Mouse (Mus musculus) stomach, postnatal 0 days (tissue): ENCODE measurements around the gene Arntl. TPM values are rescaled to one million over a fixed set of nuclear protein-coding genes. Genes with fewer than 3 reads are reported as not detected.
A peak's percentile ranks its signal among the peaks of the same experiment; 100 is the strongest.

Experiments used
- ATAC-seq: fragments of 200-750 bp; cut with Nextera tagmentation; 2 replicates; pipeline ENCODE4 v1.8.0; 2017; ENCODE audit not compliant: low FRiP score, low TSS enrichment
- DNase-seq: peaks from one replicate; pipeline ENCODE4 v3.0.0-alpha.2; 2016; ENCODE audit warnings: low spot score
- H3K27ac ChIP-seq: fragments of 300-500 bp; sonication (generic); replicated peaks from 2 replicates; pipeline ENCODE4 v1.5.1; 2014; ENCODE audit warnings: mild to moderate bottlenecking, control low read depth
- H3K27me3 ChIP-seq: fragments of 300-500 bp; sonication (generic); 2 replicates; pipeline ENCODE4 v1.6.1; 2014; ENCODE audit warnings: low read length; ENCODE audit not compliant: control insufficient read depth, insufficient read depth
- H3K36me3 ChIP-seq: fragments of 300-500 bp; sonication (generic); 2 replicates; pipeline ENCODE4 v1.6.1; 2014; ENCODE audit warnings: low read length, mixed read lengths; ENCODE audit not compliant: control insufficient read depth, insufficient read depth
- H3K4me1 ChIP-seq: fragments of 300-500 bp; sonication (generic); replicated peaks from 2 replicates; pipeline ENCODE4 v1.6.1; 2014; ENCODE audit warnings: antibody characterized with exemption; ENCODE audit not compliant: control insufficient read depth, insufficient read depth
- H3K4me2 ChIP-seq: fragments of 300-500 bp; sonication (generic); replicated peaks from 2 replicates; pipeline ENCODE4 v1.6.1; 2014; ENCODE audit warnings: low read depth, mild to moderate bottlenecking, control low read depth, moderate library complexity
- H3K4me3 ChIP-seq: fragments of 300-500 bp; sonication (generic); 2 replicates; pipeline ENCODE4 v1.5.1; 2014; ENCODE audit warnings: low read depth, low read length, control low read depth
- H3K9ac ChIP-seq: fragments of 300-500 bp; sonication (generic); 2 replicates; pipeline ENCODE4 v1.6.1; 2014; ENCODE audit warnings: mild to moderate bottlenecking, low read length, control low read depth, mixed read lengths
- H3K9me3 ChIP-seq: fragments of 300-500 bp; sonication (generic); 2 replicates; pipeline ENCODE4 v1.6.1; 2016; ENCODE audit warnings: low read length; ENCODE audit not compliant: control insufficient read depth
- CTCF ChIP-seq: IDR thresholded peaks from 2 replicates; pipeline ENCODE4 v1.5.1; 2016; ENCODE audit warnings: antibody characterized with exemption, low read depth, mild to moderate bottlenecking, moderate library complexity
- EP300 ChIP-seq: optimal IDR thresholded peaks from 2 replicates; pipeline ENCODE3; 2016; ENCODE audit warnings: antibody characterized with exemption
- WGBS: fragments of 180-500 bp; shearing (Covaris S2); extraction: QIAGEN DNeasy Blood & Tissue Kit; methylation state at CpG from one replicate; pipeline ENCODE4 v1.1.7; 2014; 5-methylcytosine and 5-hydroxymethylcytosine counted together
- polyA plus RNA-seq: library from polyadenylated mRNA; unstranded; fragments of >200 nt; fragmentation: Nextera tagmentation; extraction: Ambion mirVana; gene quantifications from 2 replicates; pipeline ENCODE4 v1.2.1, GENCODE M21; 2015

Arntl gene
- polyA plus RNA-seq, 1 experiment from 2014 or later: 6.6 TPM

DNA sequence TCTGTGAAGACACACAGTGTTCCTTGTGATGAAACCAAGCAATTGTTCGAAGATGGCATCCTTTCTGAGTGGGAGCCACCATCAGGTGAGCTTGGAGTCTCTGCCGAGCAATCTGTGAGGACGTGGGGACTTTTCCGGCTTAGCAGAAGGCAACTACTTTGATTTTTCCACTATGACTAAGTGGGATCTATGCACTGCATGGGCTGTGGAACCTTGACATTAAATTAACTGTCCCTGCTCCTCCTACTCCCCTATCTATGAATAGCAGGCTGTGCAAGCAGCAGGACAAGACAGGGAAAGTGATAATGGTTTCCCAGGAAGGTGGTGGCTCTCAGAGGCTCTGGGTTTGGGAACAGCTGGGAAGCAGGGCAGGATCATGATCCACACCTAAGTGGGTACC lies 31.8 kb upstream of the Arntl start:
- H3K27me3 ChIP-seq: no peaks in the 10 kb centered on the region
- H3K9ac ChIP-seq: no peak overlapping the region
- H3K9me3 ChIP-seq: no peaks in the 10 kb centered on the region
- H3K27ac ChIP-seq: no peak overlapping the region
- no peak for ATAC-seq
- H3K36me3 ChIP-seq: no peaks in the 10 kb centered on the region
- DNase-seq: no peak
- no peak overlapping the region for H3K4me2 ChIP-seq
- no peak overlapping the region for H3K4me3 ChIP-seq
- no peak for TF ChIP-seq CTCF
- no peak for TF ChIP-seq EP300
- 92% methylated on average over 4 of the region's 4 CpGs for WGBS
- 0 out of 2 replicates have a peak, but pooled peaks cover 3% of the 10 kb centered on the region for H3K4me1 ChIP-seq

DNA sequence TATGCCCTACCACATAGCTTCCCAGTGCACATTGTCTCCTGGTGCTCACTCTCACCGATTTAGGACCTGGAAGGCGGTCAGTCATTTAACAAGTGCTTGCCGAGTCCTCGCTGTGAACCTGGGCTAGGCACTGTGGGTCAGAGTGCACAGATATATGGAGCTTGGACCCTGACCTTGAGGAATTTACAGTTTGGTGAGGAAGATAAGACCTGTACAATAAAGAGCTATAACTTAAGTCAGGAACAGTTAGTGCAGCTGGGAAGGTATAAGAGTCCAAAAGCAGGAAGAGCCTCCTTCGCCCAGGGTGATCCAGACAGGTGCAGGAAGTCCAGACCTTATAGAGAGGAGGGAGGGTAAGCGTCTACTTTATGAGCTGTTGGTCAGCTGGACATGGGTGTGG lies 29.2 kb upstream of the Arntl start:
- Histone ChIP-seq H3K9ac (no peak overlapping the region), H3K36me3 (no peaks in the 10 kb centered on the region), H3K4me2 (no peak overlapping the region), H3K9me3 (no peaks in the 10 kb centered on the region), H3K4me1 (no peaks in the 10 kb centered on the region), H3K27ac (no peak overlapping the region), H3K4me3 (no peak overlapping the region), H3K27me3 (no peaks in the 10 kb centered on the region)
- DNase-seq: no peak
- 77% methylated on average over 6 of the region's 6 CpGs for whole genome bisulfite sequencing
- ATAC-seq: no peak
- TF ChIP-seq CTCF: no peak
- no peak for TF ChIP-seq EP300

GRCm38 (mm10) chr7:113183787-113184186 lies 23.5 kb upstream of the Arntl start:
- DNase-seq (no peak), ATAC-seq (peak; percentile 78)
- Histone ChIP-seq H3K27me3 (no peaks in the 10 kb centered on the region), H3K4me1 (no peaks in the 10 kb centered on the region), H3K36me3 (no peaks in the 10 kb centered on the region), H3K4me2 (no peak overlapping the region), H3K4me3 (no peak overlapping the region), H3K9me3 (no peaks in the 10 kb centered on the region), H3K9ac (no peak overlapping the region), H3K27ac (no peak overlapping the region)
- WGBS: 56% methylated on average over 8 of the region's 8 CpGs
- TF ChIP-seq EP300: no peak
- no peak for TF ChIP-seq CTCF

DNA sequence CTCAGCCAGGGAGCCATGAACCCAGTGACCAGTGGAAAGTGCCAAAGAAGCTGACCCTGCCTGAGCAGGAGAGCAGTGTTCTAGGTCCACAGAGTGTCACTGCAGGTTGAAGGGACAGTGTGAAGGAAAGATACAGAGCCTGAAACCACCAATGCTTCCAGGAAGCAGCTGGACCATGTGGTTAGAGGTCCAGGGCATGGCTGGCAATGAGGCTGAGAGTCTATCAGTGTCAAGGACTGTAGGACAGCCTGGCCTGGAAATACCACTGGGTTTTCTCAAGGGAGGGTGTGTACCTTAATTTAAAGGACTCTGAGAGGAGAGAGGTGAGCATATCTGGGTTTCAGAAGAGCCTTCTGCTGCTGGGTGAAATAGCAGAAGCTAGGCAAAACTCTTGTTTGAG lies 22.2 kb upstream of the Arntl start:
- Histone ChIP-seq H3K27ac (no peak overlapping the region), H3K4me1 (no peaks in the 10 kb centered on the region), H3K4me2 (no peak overlapping the region), H3K36me3 (no peaks in the 10 kb centered on the region), H3K27me3 (no peaks in the 10 kb centered on the region), H3K4me3 (no peak overlapping the region), H3K9me3 (no peaks in the 10 kb centered on the region), H3K9ac (no peak overlapping the region)
- ATAC-seq (no peak), DNase-seq (no peak)
- TF ChIP-seq CTCF (no peak), EP300 (no peak)

DNA sequence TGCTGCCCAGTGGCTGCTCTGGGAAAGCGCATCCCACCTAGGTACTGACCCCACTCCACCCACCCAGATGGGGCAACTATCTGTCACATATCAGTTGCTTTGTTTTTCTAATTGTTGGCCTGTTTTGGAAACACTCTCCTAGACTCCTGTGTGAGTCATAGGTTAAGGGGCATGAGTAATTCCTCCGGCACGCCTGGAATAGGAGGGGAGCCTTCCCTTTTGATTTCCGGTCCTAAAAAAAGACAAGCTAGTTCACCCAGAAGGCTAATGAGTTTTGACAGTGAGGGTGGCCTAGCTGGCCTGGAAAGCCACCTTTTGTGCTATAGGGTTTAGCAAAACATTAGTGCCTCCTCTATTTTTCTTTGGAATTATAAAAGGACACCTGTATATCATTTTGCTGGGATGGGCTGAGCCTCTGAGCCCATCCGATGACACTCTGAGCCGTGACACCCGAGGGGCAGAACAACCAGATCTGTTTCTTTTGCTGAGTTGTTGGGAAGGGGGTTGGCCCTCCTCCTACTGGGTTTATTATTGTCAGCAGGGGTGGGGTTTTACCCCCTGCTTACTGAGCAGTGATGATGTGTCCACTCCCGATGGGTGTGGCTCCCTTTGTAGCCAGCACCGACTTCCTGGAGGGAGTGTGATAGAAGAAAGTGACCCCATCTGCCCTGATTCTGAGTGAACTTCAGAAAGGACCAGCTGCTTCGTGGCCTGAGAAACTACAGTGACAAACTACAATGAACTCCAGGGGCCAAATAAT lies 21.0 kb upstream of the Arntl start:
- TF ChIP-seq CTCF: no peak
- TF ChIP-seq EP300: no peak

DNA sequence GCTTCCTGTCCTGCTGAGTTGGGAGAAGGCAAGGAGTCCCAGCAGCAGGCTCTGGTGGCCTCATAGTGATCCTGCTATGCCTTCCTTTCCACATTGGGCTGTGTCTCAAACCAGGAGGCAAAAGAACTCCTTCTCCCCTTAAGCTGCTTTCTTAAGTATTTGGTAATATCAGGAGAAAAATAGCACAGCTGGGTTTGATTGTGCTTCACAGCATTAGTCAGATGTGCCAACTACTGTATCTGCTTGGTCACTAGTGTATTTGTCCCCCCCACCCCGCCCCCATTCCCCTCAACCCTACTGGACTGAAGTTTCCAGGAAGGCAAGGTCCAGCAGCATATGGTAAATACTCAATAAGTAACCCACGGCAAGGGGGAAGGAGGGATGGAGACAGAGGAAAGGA lies 19.2 kb upstream of the Arntl start:
- no peak for DNase-seq
- TF ChIP-seq CTCF (no peak), EP300 (no peak)
- no peaks in the 10 kb centered on the region for H3K36me3 ChIP-seq
- no peak overlapping the region for H3K9ac ChIP-seq
- no peak overlapping the region for H3K4me2 ChIP-seq
- ATAC-seq: no peak
- H3K27me3 ChIP-seq: no peaks in the 10 kb centered on the region
- H3K27ac ChIP-seq: no peak overlapping the region
- H3K9me3 ChIP-seq: no peaks in the 10 kb centered on the region
- 44% methylated on average over 2 of the region's 2 CpGs for WGBS
- H3K4me1 ChIP-seq: no peaks in the 10 kb centered on the region
- no peak overlapping the region for H3K4me3 ChIP-seq

More for the DNA sequence above, 21.0 kb upstream of the Arntl start:
- DNase-seq (peak; percentile 48), ATAC-seq (peak; percentile 58)
- Histone ChIP-seq H3K27ac (peak overlapping the region; percentile 20; the same call in 1 of the 2 replicates), H3K9ac (no peak overlapping the region), H3K4me2 (no peak overlapping the region), H3K27me3 (no peaks in the 10 kb centered on the region), H3K36me3 (no peaks in the 10 kb centered on the region), H3K4me3 (no peak overlapping the region), H3K9me3 (no peaks in the 10 kb centered on the region), H3K4me1 (no peaks in the 10 kb centered on the region)
- 52% methylated on average over 10 of the region's 10 CpGs for WGBS
